Mouse (Mus musculus): ENCODE measurements around the gene Gpr18.

GRCm38 (mm10) chr14:121897773-121898172 is 17.8 kb downstream of the Gpr18 start:
- TF ChIP-seq CTCF (IDR thresholded peaks at IDR 0.05; ENCODE audit: control insufficient read depth, insufficient read depth, insufficient replicate concordance, low read depth, low read length), result no peak
- TF ChIP-seq POLR2A (IDR thresholded peaks at IDR 0.05; ENCODE audit: control insufficient read depth, low read depth, low read length), result no peak

All from testis, adult 2 months (tissue).